Mouse (Mus musculus) testis, postnatal 10 days (tissue): ENCODE measurements around the gene Odf3l1.

ENCODE experiments used
- DNase-seq: peaks from one replicate; pipeline ENCODE4 v3.0.0; 2021; ENCODE audit warnings: low spot score

Gene Odf3l1

GRCm38 (mm10) chr9:56881539-56882082 lies 17.1 kb upstream of the Odf3l1 start:
- DNase-seq, result no peak

DNA sequence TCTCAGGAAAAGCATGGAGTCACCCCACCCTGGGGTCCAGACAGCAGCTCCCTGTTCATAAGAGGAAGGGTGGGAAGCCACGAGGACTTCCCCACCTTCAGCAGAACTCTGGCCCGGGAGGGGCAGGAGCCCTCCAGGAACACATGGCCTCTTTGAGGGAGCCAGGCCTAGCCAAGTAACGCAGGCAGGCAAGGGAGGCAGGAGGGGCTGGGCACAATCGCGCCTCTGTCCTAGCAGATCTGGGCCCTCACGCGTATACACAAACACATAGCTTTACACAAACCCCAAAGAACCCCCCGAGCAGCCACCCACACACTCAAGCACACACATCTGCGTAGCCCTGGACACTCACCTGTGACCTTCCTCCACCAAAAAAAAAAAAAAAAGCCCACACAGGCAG lies 16.3 kb upstream of the Odf3l1 start:
- DNase-seq, result no peak

DNA sequence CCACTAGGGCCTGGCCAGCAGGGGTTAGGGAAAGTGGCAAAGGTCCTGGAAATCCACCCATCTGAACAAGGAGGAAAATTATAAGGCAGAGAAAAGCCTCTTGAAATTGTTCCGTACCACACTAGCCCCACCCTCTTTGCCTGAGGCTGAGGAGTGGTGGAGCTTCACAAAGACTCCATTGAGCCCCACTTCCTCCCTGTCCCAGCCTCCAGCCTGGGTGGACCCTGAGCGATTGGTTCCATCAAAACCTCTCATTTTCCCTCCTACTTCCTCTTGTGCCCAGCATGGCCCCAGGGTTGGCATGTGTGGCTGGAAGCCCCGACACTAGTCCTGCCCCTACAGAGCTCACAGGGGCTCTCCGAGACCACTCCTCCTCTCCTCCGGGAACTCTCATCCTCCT lies 12.8 kb upstream of the Odf3l1 start:
- DNase-seq, result no peak

- peak; percentile 83 for DNase-seq
Observed at GRCm38 (mm10) chr9:56876784-56877183, 12.3 kb upstream of the Odf3l1 start.

DNA sequence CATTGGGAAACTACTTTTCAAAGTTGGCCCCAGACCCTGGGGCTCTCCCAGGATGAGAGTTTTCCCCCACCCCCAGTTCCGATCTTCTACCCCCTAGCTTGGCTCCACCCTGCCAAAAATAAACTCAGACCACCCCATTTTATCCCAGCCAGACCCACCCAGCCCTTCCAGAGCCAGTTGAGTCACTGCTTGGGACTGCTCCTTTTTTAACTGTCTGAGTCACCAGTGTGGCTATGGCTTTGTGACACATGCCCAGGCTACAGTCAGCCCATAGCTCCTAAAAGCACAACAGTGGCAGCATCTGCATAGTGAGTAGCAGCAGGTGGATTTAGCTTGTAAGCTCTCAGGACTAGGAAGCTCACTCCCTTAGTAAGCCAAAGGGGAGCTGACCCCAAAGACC lies 8.6 kb upstream of the Odf3l1 start:
- no peak for DNase-seq

GRCm38 (mm10) chr9:56872105-56872903 lies 7.8 kb upstream of the Odf3l1 start:
- no peak for DNase-seq

DNA sequence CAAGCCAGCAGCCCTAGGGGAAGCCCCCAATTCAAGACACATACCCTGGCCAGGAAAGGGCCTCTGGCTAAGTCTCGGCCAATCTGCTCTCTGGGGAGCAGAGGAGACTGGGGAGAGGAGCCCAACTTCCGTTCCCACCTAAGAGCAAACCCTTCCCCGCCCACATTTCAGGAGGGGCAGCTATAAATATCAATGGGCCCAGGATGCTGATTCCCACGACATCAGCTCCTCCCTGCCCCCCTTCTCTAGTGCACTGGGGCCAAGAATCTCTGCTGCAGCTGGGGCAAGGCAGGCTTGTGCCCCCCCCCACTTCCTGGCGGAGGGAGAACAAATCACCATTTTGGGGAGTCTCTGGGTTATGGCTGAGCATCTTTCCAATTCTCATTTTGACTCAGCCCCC lies 6.7 kb upstream of the Odf3l1 start:
- DNase-seq, result no peak

GRCm38 (mm10) chr9:56870778-56871177 lies 6.3 kb upstream of the Odf3l1 start:
- DNase-seq, result no peak

DNA sequence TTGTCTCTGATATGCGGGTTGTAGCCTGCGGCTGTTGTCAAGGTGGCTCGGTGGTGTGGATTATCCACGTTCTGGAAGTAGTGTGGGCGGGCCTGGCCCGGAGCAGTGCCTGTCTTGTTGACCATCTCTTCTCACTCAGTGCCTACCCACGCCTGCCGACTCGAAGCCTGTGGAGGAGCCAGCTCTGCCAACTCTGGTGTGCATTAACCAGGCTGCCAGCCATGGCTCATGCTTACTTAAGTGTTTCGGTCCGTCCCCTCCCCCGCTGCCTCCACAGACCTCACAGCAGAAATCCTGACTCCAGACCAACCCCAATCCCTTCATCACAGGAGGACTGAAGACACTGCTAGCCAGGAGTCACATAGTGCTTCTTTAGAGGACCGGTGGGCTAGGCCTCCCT lies 5.1 kb upstream of the Odf3l1 start:
- DNase-seq, result peak; percentile 52

DNA sequence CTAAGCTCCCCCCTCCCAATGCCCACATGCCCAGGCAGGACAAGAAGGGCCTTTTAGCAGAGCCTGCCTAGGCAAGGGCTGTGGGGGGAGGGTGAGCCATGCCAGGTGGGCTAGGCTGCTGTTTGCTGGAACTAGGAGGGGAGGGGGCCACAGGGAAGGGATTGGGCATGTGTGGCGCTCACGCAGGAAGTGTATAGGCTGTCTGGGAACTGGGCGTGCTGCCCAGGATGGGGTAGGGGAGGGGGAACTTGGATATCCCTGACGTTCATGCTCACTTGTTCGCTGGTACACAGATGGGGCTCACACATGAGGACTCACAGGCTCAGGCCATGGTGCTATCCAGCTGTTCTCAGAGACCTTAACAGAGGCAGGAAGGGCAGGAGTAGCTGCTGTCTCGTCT lies 3.8 kb upstream of the Odf3l1 start:
- DNase-seq, result peak; percentile 85

GRCm38 (mm10) chr9:56866430-56866829 lies 2.0 kb upstream of the Odf3l1 start:
- DNase-seq, result no peak

GRCm38 (mm10) chr9:56865673-56866400 lies 1.4 kb upstream of the Odf3l1 start:
- DNase-seq, result no peak

DNA sequence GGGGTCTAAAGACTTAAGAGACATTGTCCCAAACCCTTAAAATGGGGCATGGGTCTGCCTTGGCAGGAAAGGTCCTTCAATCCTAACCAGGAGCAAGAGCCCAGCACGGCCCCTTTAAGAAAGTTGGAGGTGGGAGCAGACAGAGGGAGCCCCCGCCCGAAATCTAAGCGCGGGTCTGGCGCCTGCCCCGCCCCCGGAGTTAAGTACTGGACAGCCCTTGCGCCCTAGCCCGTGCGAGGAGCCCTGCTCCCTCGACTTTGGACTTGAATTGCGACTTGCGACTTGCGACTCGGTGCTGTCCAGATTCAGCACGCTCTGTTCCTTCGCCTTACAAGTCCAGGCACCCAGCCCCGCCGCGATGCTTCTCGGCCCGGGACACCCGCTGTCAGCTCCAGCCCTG lies 353 bp upstream of the Odf3l1 start, which contains the start of gene Cspg4:
Cspg4 (plus strand) TSS at position 202 of the 400 bp plus-strand sequence.
- peak; percentile 76 for DNase-seq

- no peak for DNase-seq
Observed at GRCm38 (mm10) chr9:56862863-56863262, 1.6 kb downstream of the Odf3l1 start.

DNA sequence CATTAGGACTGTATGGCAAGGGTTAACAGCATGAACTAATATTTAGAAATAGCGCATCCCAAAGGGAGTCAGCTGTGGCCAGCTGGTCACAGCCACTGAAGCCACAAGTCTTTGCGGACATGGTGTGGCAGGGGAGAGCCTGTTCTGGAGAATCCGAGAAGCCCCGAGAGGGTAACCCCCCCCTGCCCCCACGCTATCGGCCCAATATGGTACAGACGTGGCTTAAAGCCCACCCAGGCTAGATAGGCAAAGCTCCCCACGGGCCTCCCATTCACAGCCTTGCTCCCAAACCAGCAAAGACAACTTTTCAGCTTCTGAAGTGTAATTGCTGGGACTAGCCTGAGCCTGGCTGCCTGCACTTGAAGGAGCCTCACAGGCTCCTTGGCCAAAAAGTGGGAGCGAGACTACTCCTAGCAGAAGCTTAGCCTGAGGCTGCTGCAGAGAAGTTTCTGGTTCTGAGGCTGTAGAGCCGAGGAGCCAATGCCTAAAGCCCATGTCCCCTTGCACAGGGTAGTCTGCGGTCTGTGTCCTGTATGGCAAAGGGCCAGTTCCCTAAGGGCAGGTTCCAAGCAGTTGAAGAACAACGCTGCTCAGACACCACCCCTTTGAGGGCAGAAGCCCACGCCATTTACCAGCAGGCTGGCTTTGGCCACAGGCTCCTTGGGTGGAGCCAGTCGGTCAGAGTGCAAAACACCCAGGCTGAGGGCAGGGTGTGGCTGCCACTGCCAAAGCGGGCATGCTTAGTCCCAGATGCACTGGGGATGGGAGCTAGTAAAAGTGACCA lies 3.8 kb downstream of the Odf3l1 start:
- DNase-seq, result no peak

DNA sequence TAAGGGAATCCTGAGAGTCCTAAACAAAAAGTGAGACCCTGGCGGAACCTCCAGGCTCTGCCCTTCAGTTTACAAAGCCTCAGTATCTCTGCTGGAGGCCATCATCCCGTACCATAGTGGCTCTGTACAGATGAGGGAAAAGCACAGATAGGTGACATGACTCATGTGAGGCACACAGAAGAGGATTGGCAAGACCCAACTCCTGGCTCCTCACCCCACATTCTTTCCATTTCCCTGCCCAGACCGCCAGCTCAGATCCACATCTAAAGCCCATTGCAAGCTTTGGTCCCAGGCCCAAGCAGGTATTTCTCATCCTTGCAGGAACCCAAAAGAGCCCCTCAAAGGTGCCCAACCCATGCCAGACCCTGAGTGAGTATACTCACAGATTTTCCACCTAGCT lies 4.4 kb downstream of the Odf3l1 start:
- DNase-seq, result no peak

GRCm38 (mm10) chr9:56857463-56857862 lies 7.0 kb downstream of the Odf3l1 start:
- DNase-seq, result no peak

DNA sequence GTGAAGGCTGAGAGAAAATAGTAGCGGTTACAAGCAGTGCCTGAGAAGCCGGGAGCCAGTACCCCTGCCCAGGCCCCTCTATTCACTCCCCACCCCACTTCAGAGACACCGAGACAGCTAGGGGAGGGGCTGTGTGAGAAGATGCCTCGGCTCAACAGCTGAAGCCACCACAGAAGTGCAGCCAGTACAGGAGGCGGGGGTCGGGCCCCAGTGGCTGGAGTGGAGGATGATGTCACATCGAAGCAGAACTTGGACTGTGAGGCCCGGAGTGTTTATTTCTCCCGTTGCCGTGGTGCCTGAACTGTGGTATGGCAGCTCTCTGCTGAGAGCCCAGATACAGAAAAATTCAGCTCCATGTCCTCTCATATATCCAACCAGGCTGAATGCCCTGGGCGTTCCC lies 12.7 kb downstream of the Odf3l1 start:
- DNase-seq, result no peak

GRCm38 (mm10) chr9:56850905-56851252 lies 13.6 kb downstream of the Odf3l1 start:
- DNase-seq, result no peak

GRCm38 (mm10) chr9:56850128-56850904 lies 14.2 kb downstream of the Odf3l1 start:
- no peak for DNase-seq

DNA sequence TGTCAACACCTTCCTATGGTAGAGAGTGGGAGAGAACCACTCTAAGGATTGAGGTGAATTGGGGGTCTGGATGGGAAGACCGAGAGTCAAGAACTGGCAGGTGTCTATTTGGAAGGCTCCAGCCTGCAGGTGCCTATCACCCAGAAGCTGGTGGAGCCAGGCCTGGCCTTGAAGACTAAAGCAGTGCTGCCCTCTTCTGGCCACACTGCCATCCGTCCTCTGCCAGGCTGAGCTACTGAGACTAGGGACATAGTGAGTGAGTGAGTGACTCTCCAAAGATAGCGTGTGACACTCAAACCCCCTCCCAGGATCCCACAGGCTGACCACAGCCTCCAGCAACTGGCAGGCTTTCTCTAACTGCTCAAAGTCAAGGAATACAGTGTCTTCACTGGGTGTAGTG lies 17.0 kb downstream of the Odf3l1 start:
- peak; percentile 80 for DNase-seq

- DNase-seq, result no peak
Observed at GRCm38 (mm10) chr9:56844644-56845043, 19.8 kb downstream of the Odf3l1 start.
